Mouse (Mus musculus) heart, postnatal 0 days (tissue): Measurements from ENCODE around the gene Abcf1.

Source experiments
- CTCF ChIP-seq: IDR thresholded peaks from 2 replicates; pipeline ENCODE4 v1.5.1; 2016; ENCODE audit warnings: antibody characterized with exemption, control low read depth, low read depth
- EP300 ChIP-seq: IDR thresholded peaks from 2 replicates; pipeline ENCODE4 v1.6.1; 2016; ENCODE audit warnings: antibody characterized with exemption, low read depth

DNA sequence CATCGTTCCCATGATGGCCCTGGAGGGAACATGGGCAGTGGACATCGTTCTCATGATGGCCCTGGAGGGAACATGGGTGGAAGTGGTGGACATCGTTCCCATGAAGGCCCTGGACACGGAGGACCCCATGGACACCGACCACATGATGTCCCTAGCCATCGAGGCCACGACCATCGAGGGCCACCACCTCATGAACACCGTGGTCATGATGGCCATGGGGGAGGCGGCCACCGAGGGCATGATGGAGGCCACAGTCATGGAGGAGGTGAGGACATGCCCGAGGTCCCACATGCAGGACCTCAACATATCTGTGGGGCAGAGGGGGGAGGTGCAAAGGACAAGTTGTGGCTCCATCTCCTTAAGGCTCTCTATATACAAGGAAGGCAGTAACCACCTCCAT lies 38.9 kb downstream of the Abcf1 start:
- TF ChIP-seq CTCF = no peak
- no peak for TF ChIP-seq EP300
